Mouse (Mus musculus) heart, postnatal 36 days (tissue): ENCODE measurements around the gene Bbx. TPM values are rescaled to one million over a fixed set of nuclear protein-coding genes. Genes with fewer than 3 reads are reported as not detected.

Experiments used
- DNase-seq, 2 experiments: peaks; one replicate each; pipeline ENCODE4 v3.0.0; 2021 to 2022
- intact Hi-C: fragments of 180-260 bp; cut with DNase I; formaldehyde crosslinking; loops from one replicate; pipeline ENCODE4 v1.15.1; 2025
- total RNA-seq, 2 experiments: library from RNA; stranded (reverse); gene quantifications; 2 replicates each; pipeline ENCODE4 v1.2.3; 2021

Bbx gene
- total RNA-seq, 2 experiments from 2014 or later, result 11.2 to 16.6 TPM

DNA sequence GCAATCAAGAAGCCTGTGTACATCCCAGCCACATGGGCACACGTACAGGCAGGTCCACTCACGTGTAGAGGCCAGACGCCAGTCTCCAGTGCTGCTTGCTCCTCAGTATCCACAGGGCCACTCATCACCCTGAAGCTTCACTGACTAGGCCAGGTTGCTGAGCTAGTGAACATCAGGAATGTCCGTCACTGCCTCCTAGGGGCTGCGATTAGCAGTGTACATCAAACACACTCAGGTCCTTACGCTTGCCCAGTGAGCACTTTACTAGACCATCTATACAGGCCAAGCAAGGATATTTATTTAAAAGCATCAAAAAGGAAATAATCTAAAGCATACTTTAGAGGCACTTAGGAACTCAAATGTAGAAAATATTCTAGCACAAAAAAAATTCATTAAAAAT is 107.9 kb downstream of the Bbx start:
- intact Hi-C loops, result no loop called here
- DNase-seq, result no peak

DNA sequence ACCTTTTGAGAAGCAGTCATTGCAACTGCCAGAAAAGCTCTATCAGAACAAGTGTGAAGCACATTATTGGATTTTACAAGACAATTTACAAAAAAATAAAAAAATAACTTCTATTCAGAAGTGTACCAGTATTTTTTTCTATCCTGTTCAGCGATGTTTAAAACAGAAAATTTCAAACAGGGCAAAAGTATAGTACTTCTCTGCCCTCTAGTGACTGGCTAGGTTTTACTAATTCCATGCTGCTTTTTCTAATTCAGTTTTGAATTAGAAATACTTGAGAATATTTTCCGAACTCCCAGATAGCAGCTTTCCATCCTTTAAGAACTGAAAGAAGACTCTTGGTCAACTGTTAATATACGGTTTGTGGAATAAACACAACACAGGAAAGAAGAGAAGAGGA is 110.8 kb downstream of the Bbx start:
- intact Hi-C loops, result no loop called here
- DNase-seq, result no peak

DNA sequence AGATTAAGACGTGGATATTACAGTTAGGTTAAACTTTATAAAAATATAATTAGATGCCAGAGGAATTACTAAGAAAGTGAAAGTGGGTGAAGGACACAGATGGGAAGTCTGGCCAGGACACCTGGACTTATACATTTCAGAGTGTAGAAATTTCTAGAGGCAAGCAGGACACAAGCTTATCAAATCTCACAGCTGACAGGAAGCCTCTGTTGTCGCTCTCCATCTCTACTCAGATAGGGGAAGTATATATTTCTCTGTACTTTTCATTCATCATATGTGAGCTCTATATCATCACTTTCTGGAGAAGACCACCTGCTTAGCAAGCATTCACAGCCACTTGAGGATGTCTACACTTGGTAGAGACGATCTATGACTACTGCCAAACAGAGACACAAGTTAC is 113.9 kb downstream of the Bbx start:
- DNase-seq, result no peak
- intact Hi-C loops, result no loop called here

DNA sequence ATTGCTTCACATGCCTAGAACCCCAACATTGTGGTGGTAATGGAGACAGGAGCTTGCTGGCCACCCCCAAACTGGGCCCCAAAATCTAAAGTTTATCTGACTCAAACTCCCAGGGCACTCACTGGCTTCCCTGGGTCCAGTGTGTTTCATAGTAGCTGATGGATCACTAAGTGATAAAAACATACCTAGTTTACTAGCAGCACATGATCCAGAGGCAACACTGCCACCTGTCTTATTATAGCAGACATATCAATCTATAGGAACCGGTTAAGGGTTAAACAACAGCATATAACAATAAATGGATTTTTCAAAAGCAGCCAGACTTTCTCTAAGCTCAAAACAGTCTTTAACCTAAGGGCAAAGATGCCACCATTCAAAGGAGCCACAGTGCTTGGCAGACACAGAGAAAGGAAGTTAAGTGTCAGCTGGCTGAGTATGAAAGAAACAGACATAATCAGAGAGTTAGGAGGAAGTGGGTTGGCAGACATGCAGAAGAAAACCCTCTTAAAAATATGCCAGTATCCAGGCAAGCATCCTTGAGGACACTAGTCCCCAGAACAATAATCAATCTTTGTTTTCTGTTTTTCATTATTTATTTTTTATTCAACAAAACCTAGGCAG is 116.7 kb downstream of the Bbx start:
- no peak for DNase-seq
- intact Hi-C loops, result no loop called here

DNA sequence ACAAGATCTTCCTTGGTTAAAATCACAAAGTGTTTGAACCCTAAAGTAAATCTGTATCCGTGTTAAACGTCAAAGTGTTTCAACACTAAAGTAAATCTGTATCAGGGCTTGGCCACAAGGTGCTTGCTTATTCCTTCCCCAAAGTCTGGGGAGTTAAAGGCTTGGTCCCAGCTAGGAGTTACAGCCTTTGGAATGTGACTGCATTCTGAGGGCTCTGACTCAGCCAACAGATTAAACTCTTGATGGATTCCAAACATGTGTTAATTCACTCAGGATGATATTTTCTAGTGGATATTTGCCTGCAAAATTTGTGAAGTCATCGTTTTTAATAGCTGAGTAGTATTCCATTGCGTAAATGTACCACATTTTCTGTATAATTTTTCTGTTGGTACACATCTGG is 120.6 kb downstream of the Bbx start:
- DNase-seq, result no peak
- intact Hi-C loops, result no loop called here

DNA sequence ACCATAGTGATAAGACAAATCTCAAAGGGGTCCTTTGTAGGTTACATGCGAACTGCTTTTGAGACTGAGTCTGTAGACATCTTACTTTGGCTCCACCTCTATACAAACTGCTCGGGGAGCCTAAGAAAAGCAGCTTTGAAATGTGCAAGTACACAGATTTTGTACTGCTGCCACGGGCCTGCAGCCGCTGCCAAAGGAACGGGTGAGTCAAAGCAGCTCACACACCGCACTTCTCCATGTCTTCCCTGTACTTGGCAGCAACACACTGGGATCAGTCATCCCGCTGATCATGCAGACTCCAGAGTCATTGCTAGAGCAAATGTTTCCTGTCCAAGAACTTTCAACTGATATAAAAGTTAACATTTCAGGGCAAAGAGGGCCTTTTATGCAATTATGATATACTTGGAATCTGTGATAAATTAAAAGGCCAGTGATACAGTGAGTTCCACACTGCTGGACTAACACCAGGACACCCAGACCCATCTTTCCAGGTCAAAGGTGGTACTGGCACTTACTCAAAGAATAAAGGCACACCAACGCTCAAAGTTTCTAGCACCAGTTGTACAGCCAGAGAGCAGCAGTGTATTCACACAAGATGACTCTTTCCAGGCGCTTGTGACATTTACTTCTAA is 122.7 kb downstream of the Bbx start:
- intact Hi-C loops, result loop anchor here (5.0 kb wide), 3 partner anchors 52 to 797 kb away; no protein-coding TSS in a partner anchor
- DNase-seq, result peak; percentile 78 to 80

DNA sequence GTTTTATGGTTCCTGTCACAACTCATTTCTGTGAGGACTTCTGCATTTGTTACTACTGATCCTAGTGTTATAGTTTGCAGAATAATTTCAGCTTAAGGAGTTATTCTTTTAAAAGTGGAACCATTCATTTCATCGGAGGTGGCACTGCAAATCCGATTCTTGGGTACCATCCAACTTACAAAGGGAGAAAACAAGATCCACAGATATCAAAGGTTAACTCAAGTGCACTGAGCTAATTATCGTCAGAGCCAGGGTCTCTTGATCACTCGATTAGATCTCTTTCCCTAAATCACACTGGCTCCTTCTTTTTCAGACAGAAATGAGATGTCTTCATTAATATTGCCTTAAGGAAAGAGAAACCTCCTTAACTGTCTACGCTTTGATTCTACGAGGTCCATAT is 123.9 kb downstream of the Bbx start:
- no peak for DNase-seq
- intact Hi-C loops, result loop anchor here (5.0 kb wide), 3 partner anchors 51 to 796 kb away; no protein-coding TSS in a partner anchor

DNA sequence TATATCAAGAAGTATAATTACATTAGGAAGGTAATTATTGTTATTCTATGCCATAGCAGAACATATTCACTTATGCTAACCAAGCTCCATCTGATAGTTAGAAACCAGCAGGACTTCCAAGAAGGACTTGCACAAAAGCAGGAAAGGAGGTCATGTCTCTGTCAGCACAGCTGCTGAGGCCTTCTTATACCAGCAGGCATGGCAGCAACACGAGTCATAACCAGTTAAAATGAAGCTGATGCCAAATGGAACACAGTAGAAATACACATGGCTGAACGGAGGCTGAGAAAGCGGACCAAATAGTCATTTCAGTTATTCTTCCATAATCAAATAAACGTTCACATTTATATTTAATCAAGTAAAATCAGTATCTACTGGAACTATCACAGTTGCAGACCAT is 125.0 kb downstream of the Bbx start:
- intact Hi-C loops, result loop anchor here (5.0 kb wide), 3 partner anchors 50 to 795 kb away; no protein-coding TSS in a partner anchor
- no peak for DNase-seq

DNA sequence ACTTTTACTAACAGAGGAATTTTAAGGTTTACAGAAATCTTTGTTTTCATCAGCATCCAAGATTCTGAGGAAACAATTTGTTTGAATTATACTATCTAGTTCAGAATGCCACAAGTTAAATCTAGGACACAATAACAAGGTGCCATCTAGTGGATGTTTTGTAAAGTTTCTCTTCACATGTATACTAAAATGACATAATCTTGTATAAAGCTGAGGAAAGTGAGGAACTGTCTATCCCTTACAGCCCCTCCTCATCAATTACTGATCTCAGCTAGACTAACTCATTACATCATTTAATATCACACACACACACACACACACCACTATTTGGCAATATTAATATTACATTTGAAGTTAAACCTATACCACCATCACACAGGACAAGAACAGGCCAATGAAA is 125.5 kb downstream of the Bbx start:
- intact Hi-C loops, result loop anchor here (5.0 kb wide), 3 partner anchors 49 to 794 kb away; no protein-coding TSS in a partner anchor
- no peak for DNase-seq

DNA sequence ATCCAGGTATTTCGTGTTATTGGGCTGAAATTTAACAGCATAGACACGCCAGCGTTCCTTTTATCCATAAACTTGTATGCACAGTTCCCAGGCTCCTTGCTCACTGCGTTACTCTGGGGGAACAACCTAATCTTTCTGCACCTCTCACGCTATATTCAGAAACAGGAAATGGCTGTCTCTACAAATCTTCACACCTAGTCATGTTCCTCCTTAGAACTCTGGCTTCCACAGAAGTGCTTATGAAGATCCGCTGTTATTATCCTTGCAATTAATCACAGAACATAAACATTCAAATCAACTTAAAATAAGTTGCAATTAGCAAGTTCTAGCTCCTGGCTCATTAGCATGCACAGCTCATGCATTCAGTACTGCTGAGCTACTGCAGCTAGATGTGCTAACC is 127.0 kb downstream of the Bbx start:
- DNase-seq, result no peak
- intact Hi-C loops, result loop anchor here (5.0 kb wide), 3 partner anchors 48 to 793 kb away; no protein-coding TSS in a partner anchor

DNA sequence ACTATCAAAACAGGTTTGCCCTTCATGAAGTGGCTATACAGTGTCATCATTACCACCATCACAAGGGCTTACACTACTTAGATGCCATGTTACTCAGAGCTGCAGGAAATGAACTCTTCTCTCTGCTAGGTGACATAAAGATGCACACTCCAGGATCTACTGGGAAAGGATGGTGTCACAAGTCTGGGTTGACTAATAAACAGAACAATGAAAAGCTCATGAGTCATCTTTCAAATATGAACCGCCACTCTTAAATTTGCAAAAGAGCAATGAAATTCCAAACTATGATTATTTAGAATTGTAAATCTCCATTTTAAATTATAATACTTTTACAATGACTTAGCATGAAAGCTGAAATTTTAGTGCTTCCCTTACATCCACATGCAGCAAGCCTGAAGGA is 129.6 kb downstream of the Bbx start:
- no peak for DNase-seq
- intact Hi-C loops, result no loop called here

DNA sequence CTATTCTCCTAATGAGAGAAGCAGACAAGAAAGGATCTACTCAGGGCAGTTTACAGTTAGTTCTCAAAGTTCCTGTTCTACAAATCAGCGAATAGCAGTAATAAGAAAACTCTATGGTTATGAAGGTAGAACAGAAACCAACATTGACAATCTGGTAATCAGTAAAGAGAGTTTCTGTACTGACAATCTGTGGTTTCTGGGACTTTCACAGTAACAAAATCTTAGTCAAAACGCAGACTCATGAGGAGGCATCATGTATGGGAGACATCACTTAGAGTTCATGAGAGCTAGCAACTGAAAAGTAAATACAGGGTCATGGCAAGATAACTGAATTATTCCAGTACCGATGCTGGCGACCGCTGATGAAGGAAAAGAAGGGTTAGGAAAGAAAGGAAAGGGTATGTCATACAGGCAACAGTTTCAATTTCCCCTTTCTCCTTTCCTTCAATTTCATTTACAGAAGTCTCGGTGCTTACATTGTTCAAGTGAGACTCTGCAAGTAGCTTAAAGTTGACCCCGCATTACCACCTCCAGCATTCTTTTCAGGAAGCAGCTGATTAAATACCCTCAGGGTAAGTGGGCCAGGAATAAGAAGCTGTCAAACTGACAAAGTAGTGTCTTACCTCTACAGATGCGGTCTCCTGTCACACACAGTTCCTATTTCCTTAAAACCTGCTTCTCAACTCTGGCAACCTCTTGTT is 133.3 kb downstream of the Bbx start:
- intact Hi-C loops, result no loop called here
- no peak for DNase-seq

DNA sequence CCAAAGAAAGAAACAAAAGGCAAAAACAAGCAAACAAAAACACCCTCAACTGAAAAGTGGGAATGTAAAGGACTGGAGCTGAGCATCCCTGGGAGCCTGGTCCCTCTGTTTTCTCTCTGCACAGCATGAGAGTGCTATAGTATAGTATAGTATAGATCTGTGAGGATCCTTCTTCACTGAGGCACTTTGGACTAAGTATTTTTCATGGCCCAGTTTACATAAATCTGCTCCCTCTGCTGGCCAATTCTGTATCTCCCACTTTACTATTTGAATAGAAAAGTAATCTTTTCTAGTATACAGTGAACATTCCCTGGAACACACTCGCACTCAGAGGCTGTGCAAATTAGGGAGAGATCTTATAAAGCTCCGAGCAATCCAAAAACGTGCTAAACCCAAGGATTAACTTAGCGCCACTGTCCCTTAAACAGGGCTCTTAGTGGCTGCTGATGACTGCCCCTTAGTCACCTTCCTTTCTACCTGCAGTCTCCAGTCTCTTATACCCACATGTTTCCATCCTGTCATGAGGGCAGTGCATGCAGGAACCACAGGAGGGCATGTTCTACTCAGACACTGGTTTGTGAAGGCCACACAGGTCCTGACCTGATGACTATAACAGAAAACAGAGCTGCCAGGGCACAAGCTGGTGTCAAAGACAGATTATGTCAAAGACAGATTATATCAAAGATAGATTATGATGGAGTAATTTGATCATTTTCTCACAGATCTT is 138.5 kb downstream of the Bbx start:
- intact Hi-C loops, result loop anchor here (5.0 kb wide), 1 partner anchor 36 kb away; no protein-coding TSS in a partner anchor
- no peak for DNase-seq

DNA sequence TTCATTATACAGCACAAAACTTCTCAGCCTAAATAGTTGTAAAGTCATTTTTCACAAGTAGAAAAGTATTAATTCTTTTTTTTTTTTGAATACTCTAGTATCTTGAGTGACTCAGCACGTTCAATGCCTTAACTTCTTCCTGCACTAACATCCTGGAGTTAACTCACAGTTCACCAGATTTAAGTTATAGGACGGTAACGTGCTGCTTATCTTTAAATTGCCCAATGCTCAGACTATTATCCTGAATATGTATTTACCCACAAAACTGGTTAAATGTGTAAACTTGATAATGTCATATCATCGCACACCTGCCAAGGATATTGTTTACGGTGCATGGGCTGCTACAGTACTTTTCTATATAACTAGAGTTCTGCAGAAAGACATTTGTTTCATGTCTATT is 139.4 kb downstream of the Bbx start:
- no peak for DNase-seq
- intact Hi-C loops, result loop anchor here (5.0 kb wide), 1 partner anchor 36 kb away; no protein-coding TSS in a partner anchor

DNA sequence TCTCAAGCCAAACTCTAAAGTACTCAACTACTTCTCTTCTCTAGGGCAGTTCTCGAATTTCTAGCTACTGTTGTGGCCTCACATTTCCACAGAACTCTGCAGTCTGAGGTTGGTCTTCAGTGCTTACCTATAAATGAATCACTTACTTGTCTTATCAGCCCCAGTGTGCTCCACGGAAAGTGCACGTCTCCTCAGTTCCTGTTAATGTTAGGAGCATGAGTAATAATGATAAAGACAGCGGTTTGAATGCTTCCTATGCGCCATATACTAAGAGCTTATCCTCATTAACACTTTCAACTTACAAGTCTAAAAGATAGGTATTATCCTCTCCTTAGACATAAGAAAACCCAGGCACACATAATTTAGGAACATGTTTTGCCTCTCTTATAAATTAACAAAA is 142.4 kb downstream of the Bbx start:
- intact Hi-C loops, result loop anchor here (5.0 kb wide), 1 partner anchor 32 kb away; no protein-coding TSS in a partner anchor
- no peak for DNase-seq

DNA sequence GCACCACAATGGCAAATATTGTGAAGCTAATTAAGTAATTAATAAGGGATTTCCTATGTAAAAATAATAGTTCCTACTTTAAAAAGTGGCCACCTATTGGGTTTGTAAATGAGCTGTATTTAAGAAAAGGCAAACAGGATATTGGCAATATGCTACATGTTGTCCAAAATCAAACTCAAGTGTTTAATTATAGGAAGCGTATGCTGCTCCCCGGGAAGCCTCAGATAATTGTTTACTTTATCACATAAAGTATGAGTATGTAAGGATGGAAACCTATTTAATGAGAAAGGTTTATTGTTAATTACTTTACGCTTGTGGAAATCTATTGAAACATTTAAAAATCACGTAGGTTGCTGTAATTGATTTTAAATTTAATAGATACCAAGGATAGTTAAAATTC is 159.4 kb downstream of the Bbx start:
- DNase-seq, result no peak
- intact Hi-C loops, result no loop called here

DNA sequence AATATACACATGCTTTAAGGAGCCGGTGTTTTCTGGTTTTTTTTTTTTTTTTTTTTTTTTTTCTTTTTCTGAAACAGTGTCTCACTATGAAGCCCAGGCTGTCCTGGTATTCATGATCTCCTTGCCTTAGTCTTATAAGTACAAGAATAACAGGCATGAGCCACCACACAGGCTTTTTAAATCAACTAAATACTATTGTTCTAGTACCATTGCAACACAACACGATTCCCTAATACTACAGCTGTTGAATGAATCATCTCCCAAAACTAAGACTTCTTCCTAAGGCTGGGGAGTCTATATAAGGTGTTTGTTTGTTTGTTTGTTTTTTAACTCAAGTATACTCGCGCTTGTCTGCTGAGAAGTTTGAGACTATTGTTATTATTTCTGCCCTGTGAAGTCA is 169.5 kb downstream of the Bbx start:
- intact Hi-C loops, result no loop called here
- DNase-seq, result no peak

DNA sequence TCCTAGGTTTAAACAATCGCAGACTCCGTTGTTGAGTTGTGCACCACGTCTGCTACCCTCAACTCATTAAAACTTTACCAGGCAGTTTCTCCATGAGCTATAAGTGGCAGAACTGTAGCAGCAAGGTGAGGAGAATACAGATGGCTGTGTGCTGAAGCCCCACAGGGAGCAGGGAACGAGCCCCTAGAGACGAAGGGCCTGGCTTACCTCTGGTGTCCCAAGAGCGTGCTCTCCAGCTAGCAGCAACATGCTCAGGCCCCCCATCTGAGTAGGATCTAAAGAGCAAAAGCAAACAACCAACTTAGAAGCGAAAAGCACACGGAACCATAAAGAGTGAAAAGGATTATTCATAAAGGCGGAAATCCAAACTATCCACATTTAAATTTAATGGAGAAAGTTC is 170.0 kb downstream of the Bbx start:
- no peak for DNase-seq
- intact Hi-C loops, result no loop called here

DNA sequence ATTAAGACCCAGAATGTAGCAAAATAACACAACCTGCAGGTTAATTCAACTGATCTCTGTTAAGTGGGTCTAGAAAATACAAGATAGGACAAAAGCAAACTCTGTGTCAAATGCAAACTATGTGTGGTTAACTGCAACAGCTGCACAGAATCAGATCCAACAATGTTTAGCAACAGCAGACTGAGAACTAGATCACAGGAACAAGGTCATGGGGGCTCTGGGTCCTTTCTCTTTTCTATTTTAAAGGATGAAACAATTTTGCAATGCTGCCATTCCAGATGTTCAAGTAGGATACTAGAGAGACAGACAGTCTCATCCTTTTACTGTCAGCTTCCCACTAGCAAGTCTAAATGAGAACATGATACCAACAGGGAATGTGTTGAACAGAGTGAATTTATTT is 170.4 kb downstream of the Bbx start:
- no peak for DNase-seq
- intact Hi-C loops, result no loop called here

DNA sequence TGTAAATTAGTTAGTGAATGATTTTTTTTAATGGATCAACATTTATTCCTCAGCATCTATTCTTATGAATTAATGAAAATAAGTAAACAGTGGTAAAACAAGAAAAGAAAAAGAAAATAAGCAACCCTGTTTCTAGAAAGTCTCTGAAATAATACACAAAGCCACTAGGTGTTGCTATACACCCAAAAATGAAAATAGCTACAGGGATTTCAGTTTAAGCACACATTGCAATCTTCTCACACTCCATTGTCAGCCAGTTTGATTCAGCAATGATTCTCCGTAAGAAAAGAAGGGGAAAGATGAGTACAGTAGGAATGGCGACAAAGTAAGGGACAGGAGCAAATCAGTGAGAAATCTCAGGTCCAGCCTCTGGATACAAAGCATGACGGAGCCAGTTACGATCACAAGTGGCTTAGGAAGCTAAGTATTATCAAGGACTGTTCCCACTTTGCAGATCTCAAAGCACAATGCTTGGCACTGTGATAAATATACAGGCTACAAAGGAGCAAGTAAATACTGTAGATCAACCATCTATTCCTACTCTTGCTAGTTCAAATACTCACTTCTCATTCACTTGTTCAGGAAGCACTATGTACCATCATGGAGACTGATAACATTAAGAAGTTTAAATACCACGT is 177.5 kb downstream of the Bbx start:
- no peak for DNase-seq

More for the DNA sequence above, 177.5 kb downstream of the Bbx start:
- intact Hi-C loops, result loop anchor here (2.0 to 10.0 kb wide), 5 partner anchors 38 to 482 kb away; partner anchors contain the start of gene Bbx
